Mouse (Mus musculus): ENCODE data around the gene Prkcb. TPM values are rescaled to one million over a fixed set of nuclear protein-coding genes. Genes with fewer than 3 reads are reported as not detected.
A peak's percentile ranks its signal among the peaks of the same experiment; 100 is the strongest.

Prkcb gene
- polyA plus RNA-seq, 1 experiment: 17.8 TPM

- H3K79me3 ChIP-seq (ENCODE audit: low read depth): no peaks in the 10 kb centered on the region
- H3K4me3 ChIP-seq (ENCODE audit: insufficient read depth, poor library complexity, severe bottlenecking): no peak overlapping the region
- no peak for TF ChIP-seq CEBPB (IDR thresholded peaks at IDR 0.05; ENCODE audit: low read depth)
- TF ChIP-seq MAX (IDR thresholded peaks at IDR 0.05): no peak
- TF ChIP-seq CTCF (IDR thresholded peaks at IDR 0.05; ENCODE audit: control insufficient read depth, insufficient read depth, insufficient read length): no peak
- TF ChIP-seq MYOD1 (IDR thresholded peaks at IDR 0.05; ENCODE audit: control insufficient read depth, insufficient read length, low read depth): no peak
- no peak for TF ChIP-seq USF1 (IDR thresholded peaks at IDR 0.05; ENCODE audit: low read depth)
- no peak for TF ChIP-seq FOSL1 (IDR thresholded peaks at IDR 0.05; ENCODE audit: insufficient read depth, low read length, poor library complexity, severe bottlenecking)
- no peak for TF ChIP-seq MYOG (IDR thresholded peaks at IDR 0.05; ENCODE audit: control insufficient read depth, extremely low read depth, insufficient read length)
- no peaks in the 10 kb centered on the region for H3K79me2 ChIP-seq (ENCODE audit: control insufficient read depth, insufficient read depth)
- no peaks in the 10 kb centered on the region for H3K36me3 ChIP-seq (ENCODE audit: control insufficient read depth, insufficient read depth)
- no peaks in the 10 kb centered on the region for H3K27me3 ChIP-seq (ENCODE audit: control insufficient read depth, insufficient read depth, insufficient read length)
- H3ac ChIP-seq (ENCODE audit: control insufficient read depth, insufficient read length, low read depth): no peak overlapping the region
Observed at GRCm38 (mm10) chr7:122558912-122559311, 270.4 kb downstream of the Prkcb start.

- Histone ChIP-seq H3ac (ENCODE audit: control insufficient read depth, insufficient read length, low read depth) (no peak overlapping the region), H3K4me3 (ENCODE audit: insufficient read depth, poor library complexity, severe bottlenecking) (no peak overlapping the region), H3K79me2 (ENCODE audit: control insufficient read depth, insufficient read depth) (no peaks in the 10 kb centered on the region), H3K27me3 (ENCODE audit: control insufficient read depth, insufficient read depth, insufficient read length) (no peaks in the 10 kb centered on the region), H3K79me3 (ENCODE audit: low read depth) (no peaks in the 10 kb centered on the region), H3K36me3 (ENCODE audit: control insufficient read depth, insufficient read depth) (no peaks in the 10 kb centered on the region)
- TF ChIP-seq FOSL1 (IDR thresholded peaks at IDR 0.05; ENCODE audit: insufficient read depth, low read length, poor library complexity, severe bottlenecking) (peak; percentile 49), MYOD1 (IDR thresholded peaks at IDR 0.05; ENCODE audit: control insufficient read depth, insufficient read length, low read depth) (peak; percentile 4), CTCF (IDR thresholded peaks at IDR 0.05; ENCODE audit: control insufficient read depth, insufficient read depth, insufficient read length) (no peak), USF1 (IDR thresholded peaks at IDR 0.05; ENCODE audit: low read depth) (no peak), MYOG (IDR thresholded peaks at IDR 0.05; ENCODE audit: control insufficient read depth, extremely low read depth, insufficient read length) (no peak)
Observed at GRCm38 (mm10) chr7:122562586-122562985, 274.0 kb downstream of the Prkcb start.

- H3ac ChIP-seq (ENCODE audit: control insufficient read depth, insufficient read length, low read depth): no peak overlapping the region
- no peaks in the 10 kb centered on the region for H3K27me3 ChIP-seq (ENCODE audit: control insufficient read depth, insufficient read depth, insufficient read length)
- H3K79me2 ChIP-seq (ENCODE audit: control insufficient read depth, insufficient read depth): no peaks in the 10 kb centered on the region
- H3K36me3 ChIP-seq (ENCODE audit: control insufficient read depth, insufficient read depth): no peaks in the 10 kb centered on the region
- TF ChIP-seq CTCF (IDR thresholded peaks at IDR 0.05; ENCODE audit: control insufficient read depth, insufficient read depth, insufficient read length) (no peak), FOSL1 (IDR thresholded peaks at IDR 0.05; ENCODE audit: insufficient read depth, low read length, poor library complexity, severe bottlenecking) (no peak), MAX (IDR thresholded peaks at IDR 0.05) (no peak), USF1 (IDR thresholded peaks at IDR 0.05; ENCODE audit: low read depth) (no peak), CEBPB (IDR thresholded peaks at IDR 0.05; ENCODE audit: low read depth) (no peak), MYOG (IDR thresholded peaks at IDR 0.05; ENCODE audit: control insufficient read depth, extremely low read depth, insufficient read length) (no peak), MYOD1 (IDR thresholded peaks at IDR 0.05; ENCODE audit: control insufficient read depth, insufficient read length, low read depth) (no peak)
- H3K79me3 ChIP-seq (ENCODE audit: low read depth): no peaks in the 10 kb centered on the region
- no peak overlapping the region for H3K4me3 ChIP-seq (ENCODE audit: insufficient read depth, poor library complexity, severe bottlenecking)
Observed at GRCm38 (mm10) chr7:122565371-122565770, 276.8 kb downstream of the Prkcb start.

- Histone ChIP-seq H3K79me3 (ENCODE audit: low read depth) (no peaks in the 10 kb centered on the region), H3K79me2 (ENCODE audit: control insufficient read depth, insufficient read depth) (no peaks in the 10 kb centered on the region), H3ac (ENCODE audit: control insufficient read depth, insufficient read length, low read depth) (no peak overlapping the region), H3K4me3 (ENCODE audit: insufficient read depth, poor library complexity, severe bottlenecking) (no peak overlapping the region), H3K36me3 (ENCODE audit: control insufficient read depth, insufficient read depth) (no peaks in the 10 kb centered on the region), H3K27me3 (ENCODE audit: control insufficient read depth, insufficient read depth, insufficient read length) (no peaks in the 10 kb centered on the region)
- TF ChIP-seq MYOD1 (IDR thresholded peaks at IDR 0.05; ENCODE audit: control insufficient read depth, insufficient read length, low read depth): peak; percentile 87
- TF ChIP-seq FOSL1 (IDR thresholded peaks at IDR 0.05; ENCODE audit: insufficient read depth, low read length, poor library complexity, severe bottlenecking): no peak
- TF ChIP-seq USF1 (IDR thresholded peaks at IDR 0.05; ENCODE audit: low read depth): no peak
- no peak for TF ChIP-seq MAX (IDR thresholded peaks at IDR 0.05)
Observed at GRCm38 (mm10) chr7:122566011-122566410, 277.5 kb downstream of the Prkcb start.

GRCm38 (mm10) chr7:122568787-122569186 is 280.2 kb downstream of the Prkcb start:
- Histone ChIP-seq H3ac (ENCODE audit: control insufficient read depth, insufficient read length, low read depth) (no peak overlapping the region), H3K4me3 (ENCODE audit: insufficient read depth, poor library complexity, severe bottlenecking) (no peak overlapping the region), H3K36me3 (ENCODE audit: control insufficient read depth, insufficient read depth) (no peaks in the 10 kb centered on the region), H3K79me2 (ENCODE audit: control insufficient read depth, insufficient read depth) (no peaks in the 10 kb centered on the region), H3K27me3 (ENCODE audit: control insufficient read depth, insufficient read depth, insufficient read length) (no peaks in the 10 kb centered on the region), H3K79me3 (ENCODE audit: low read depth) (no peaks in the 10 kb centered on the region)
- no peak for TF ChIP-seq FOSL1 (IDR thresholded peaks at IDR 0.05; ENCODE audit: insufficient read depth, low read length, poor library complexity, severe bottlenecking)
- no peak for TF ChIP-seq MAX (IDR thresholded peaks at IDR 0.05)
- TF ChIP-seq MYOG (IDR thresholded peaks at IDR 0.05; ENCODE audit: control insufficient read depth, extremely low read depth, insufficient read length): no peak
- TF ChIP-seq CTCF (IDR thresholded peaks at IDR 0.05; ENCODE audit: control insufficient read depth, insufficient read depth, insufficient read length): no peak
- TF ChIP-seq MYOD1 (IDR thresholded peaks at IDR 0.05; ENCODE audit: control insufficient read depth, insufficient read length, low read depth): no peak
- TF ChIP-seq USF1 (IDR thresholded peaks at IDR 0.05; ENCODE audit: low read depth): no peak
- TF ChIP-seq CEBPB (IDR thresholded peaks at IDR 0.05; ENCODE audit: low read depth): no peak

- H3K4me3 ChIP-seq (ENCODE audit: insufficient read depth, poor library complexity, severe bottlenecking): no peak overlapping the region
- H3ac ChIP-seq (ENCODE audit: control insufficient read depth, insufficient read length, low read depth): no peak overlapping the region
- no peak for TF ChIP-seq USF1 (IDR thresholded peaks at IDR 0.05; ENCODE audit: low read depth)
- no peak for TF ChIP-seq MYOG (IDR thresholded peaks at IDR 0.05; ENCODE audit: control insufficient read depth, extremely low read depth, insufficient read length)
- no peak for TF ChIP-seq CTCF (IDR thresholded peaks at IDR 0.05; ENCODE audit: control insufficient read depth, insufficient read depth, insufficient read length)
- no peak for TF ChIP-seq FOSL1 (IDR thresholded peaks at IDR 0.05; ENCODE audit: insufficient read depth, low read length, poor library complexity, severe bottlenecking)
- TF ChIP-seq MYOD1 (IDR thresholded peaks at IDR 0.05; ENCODE audit: control insufficient read depth, insufficient read length, low read depth): no peak
- TF ChIP-seq CEBPB (IDR thresholded peaks at IDR 0.05; ENCODE audit: low read depth): no peak
- TF ChIP-seq MAX (IDR thresholded peaks at IDR 0.05): no peak
- H3K36me3 ChIP-seq (ENCODE audit: control insufficient read depth, insufficient read depth): no peaks in the 10 kb centered on the region
- no peaks in the 10 kb centered on the region for H3K79me3 ChIP-seq (ENCODE audit: low read depth)
- no peaks in the 10 kb centered on the region for H3K27me3 ChIP-seq (ENCODE audit: control insufficient read depth, insufficient read depth, insufficient read length)
- H3K79me2 ChIP-seq (ENCODE audit: control insufficient read depth, insufficient read depth): no peaks in the 10 kb centered on the region
Observed at GRCm38 (mm10) chr7:122570407-122570806, 281.9 kb downstream of the Prkcb start.
